Mouse (Mus musculus) naive thymus-derived CD4-positive, alpha-beta T cell, adult 2 months (primary cell): ENCODE results near the gene Ttll3.

ENCODE experiments used
- DNase-seq: peaks from one replicate; pipeline ENCODE4 v3.0.0-alpha.2; 2011; ENCODE audit warnings: low read depth

Ttll3 gene

GRCm38 (mm10) chr6:113388960-113389359 lies at the start of gene Ttll3:
TSS of gene Ttll3 (plus strand) at chr6:113389260.
- DNase-seq = no peak

GRCm38 (mm10) chr6:113341574-113341973 lies 47.5 kb upstream of the Ttll3 start:
- no peak for DNase-seq

- DNase-seq = no peak
Measured at GRCm38 (mm10) chr6:113342297-113342696, 46.8 kb upstream of the Ttll3 start.

- DNase-seq = no peak
Measured at GRCm38 (mm10) chr6:113343177-113344092, 45.6 kb upstream of the Ttll3 start, which contains the start of gene Camk1. TSS of gene Camk1 (minus strand) at chr6:113343984.

GRCm38 (mm10) chr6:113344321-113344720 lies 44.7 kb upstream of the Ttll3 start:
- DNase-seq = no peak

- no peak for DNase-seq
Measured at GRCm38 (mm10) chr6:113346897-113347296, 42.2 kb upstream of the Ttll3 start.

- DNase-seq = no peak
Measured at GRCm38 (mm10) chr6:113350538-113350937, 38.5 kb upstream of the Ttll3 start.

- no peak for DNase-seq
Measured at GRCm38 (mm10) chr6:113351161-113351560, 37.9 kb upstream of the Ttll3 start.

GRCm38 (mm10) chr6:113351653-113352052 lies 37.4 kb upstream of the Ttll3 start:
- no peak for DNase-seq

- DNase-seq = no peak
Measured at GRCm38 (mm10) chr6:113352820-113353219, 36.2 kb upstream of the Ttll3 start.

- DNase-seq = no peak
Measured at GRCm38 (mm10) chr6:113353696-113354095, 35.4 kb upstream of the Ttll3 start.

- no peak for DNase-seq
Measured at GRCm38 (mm10) chr6:113361476-113361875, 27.6 kb upstream of the Ttll3 start.

- DNase-seq = no peak
Measured at GRCm38 (mm10) chr6:113362241-113362640, 26.8 kb upstream of the Ttll3 start.

- DNase-seq = no peak
Measured at GRCm38 (mm10) chr6:113364518-113365135, 24.4 kb upstream of the Ttll3 start.

- DNase-seq = no peak
Measured at GRCm38 (mm10) chr6:113366639-113367038, 22.4 kb upstream of the Ttll3 start.

GRCm38 (mm10) chr6:113367574-113367973 lies 21.5 kb upstream of the Ttll3 start:
- no peak for DNase-seq

GRCm38 (mm10) chr6:113368124-113368523 lies 20.9 kb upstream of the Ttll3 start:
- no peak for DNase-seq

GRCm38 (mm10) chr6:113368577-113368976 lies 20.5 kb upstream of the Ttll3 start:
- no peak for DNase-seq

- DNase-seq = no peak
Measured at GRCm38 (mm10) chr6:113370194-113370929, 18.7 kb upstream of the Ttll3 start.

GRCm38 (mm10) chr6:113373491-113373890 lies 15.6 kb upstream of the Ttll3 start:
- DNase-seq = no peak

GRCm38 (mm10) chr6:113377172-113377495 lies 11.9 kb upstream of the Ttll3 start:
- DNase-seq = no peak

GRCm38 (mm10) chr6:113377496-113378385 lies 11.3 kb upstream of the Ttll3 start, which contains the start of the genes Tada3 and Arpc4:
TSS of gene Tada3 (minus strand) at chr6:113377883.
TSS of gene Arpc4 (plus strand) at chr6:113378115.
- DNase-seq = peak; percentile 98
